Mouse (Mus musculus) MEL-GATA-1-ER (cell line): ENCODE results near the gene Josd1.
A peak's percentile ranks its signal among the peaks of the same experiment; 100 is the strongest.

Experiments
- DNase-seq: peaks from one replicate; pipeline ENCODE4 v3.0.0-alpha.2; 2012; ENCODE audit warnings: low read depth; ENCODE audit errors: extremely low read depth

Josd1 gene

GRCm38 (mm10) chr15:79658531-79659375 is 29.0 kb downstream of the Josd1 start, which contains the start of the genes Fam227a and Cby1:
Gene Fam227a (minus strand): TSS chr15:79658956.
Gene Cby1 (plus strand): TSS chr15:79659199.
- peak; percentile 80 for DNase-seq

GRCm38 (mm10) chr15:79657837-79658530 is 29.7 kb downstream of the Josd1 start:
- DNase-seq, result peak; percentile 73

GRCm38 (mm10) chr15:79656451-79656850 is 31.3 kb downstream of the Josd1 start:
- no peak for DNase-seq

GRCm38 (mm10) chr15:79651481-79651880 is 36.2 kb downstream of the Josd1 start:
- no peak for DNase-seq

GRCm38 (mm10) chr15:79650569-79650968 is 37.1 kb downstream of the Josd1 start:
- DNase-seq, result no peak

- no peak for DNase-seq
Measured at GRCm38 (mm10) chr15:79648130-79648529, 39.6 kb downstream of the Josd1 start.

GRCm38 (mm10) chr15:79645483-79645882 is 42.2 kb downstream of the Josd1 start:
- no peak for DNase-seq

GRCm38 (mm10) chr15:79641135-79641817 is 46.4 kb downstream of the Josd1 start:
- DNase-seq, result no peak

- no peak for DNase-seq
Measured at GRCm38 (mm10) chr15:79630471-79630870, 57.2 kb downstream of the Josd1 start.
